Mouse (Mus musculus) E14TG2a.4 (cell line): ENCODE measurements at regions not wholly inside any gene's neighbourhood (a gene's known extent, or its start where the extent isn't known, plus 50 kb on each side); places are given as distances from the start of the nearest gene placed in this dataset.

ENCODE experiments used
- CTCF ChIP-seq: conservative IDR thresholded peaks from 2 replicates; pipeline ENCODE4 v1.5.1; 2014; ENCODE audit warnings: low read length
- NANOG ChIP-seq: IDR thresholded peaks from 2 replicates; pipeline ENCODE4 v1.6.1; 2014; ENCODE audit warnings: borderline replicate concordance, low read length, mixed read lengths

GRCm38 (mm10) chr11:44013841-44014240, 112.8 kb upstream of the Adra1b start:
- TF ChIP-seq CTCF (no peak), NANOG (no peak)
